Mouse (Mus musculus) limb, embryonic 15.5 days (tissue): ENCODE measurements around the gene Cryzl2. TPM values are rescaled to one million over a fixed set of nuclear protein-coding genes. Genes with fewer than 3 reads are reported as not detected.

Source experiments
- ATAC-seq: fragments of 200-750 bp; cut with Nextera tagmentation; 2 replicates; pipeline ENCODE4 v1.8.0; 2017; ENCODE audit warnings: low read depth, moderate TSS enrichment; ENCODE audit not compliant: insufficient number of reproducible peaks, low FRiP score, low TSS enrichment
- H3K27ac ChIP-seq: fragments of 300-500 bp; sonication (generic); 2 replicates; pipeline ENCODE4 v1.5.1; 2015; ENCODE audit warnings: moderate library complexity, mild to moderate bottlenecking, inconsistent platforms
- H3K27me3 ChIP-seq: fragments of 300-500 bp; sonication (generic); 2 replicates; pipeline ENCODE4 v1.6.1; 2015; ENCODE audit warnings: inconsistent platforms
- H3K36me3 ChIP-seq: fragments of 300-500 bp; sonication (generic); 2 replicates; pipeline ENCODE4 v1.6.1; 2015; ENCODE audit warnings: inconsistent platforms
- H3K4me1 ChIP-seq: fragments of 300-500 bp; sonication (generic); 2 replicates; pipeline ENCODE4 v1.6.1; 2015; ENCODE audit warnings: inconsistent platforms
- H3K4me2 ChIP-seq: fragments of 300-500 bp; sonication (generic); 2 replicates; pipeline ENCODE4 v1.6.1; 2015; ENCODE audit warnings: mild to moderate bottlenecking, inconsistent platforms
- H3K4me3 ChIP-seq: fragments of 300-500 bp; sonication (generic); 2 replicates; pipeline ENCODE4 v1.5.1; 2015; ENCODE audit warnings: mild to moderate bottlenecking, inconsistent platforms
- H3K9ac ChIP-seq: fragments of 300-500 bp; sonication (generic); 2 replicates; pipeline ENCODE4 v1.6.1; 2015; ENCODE audit warnings: inconsistent platforms
- H3K9me3 ChIP-seq: fragments of 300-500 bp; sonication (generic); 2 replicates; pipeline ENCODE4 v1.6.1; 2016; ENCODE audit warnings: inconsistent platforms
- WGBS: fragments of 180-500 bp; shearing (Covaris S2); methylation state at CpG from one replicate; pipeline ENCODE4 v1.1.7; 2015; 5-methylcytosine and 5-hydroxymethylcytosine counted together
- polyA plus RNA-seq: library from polyadenylated mRNA; unstranded; fragments of >200 nt; fragmentation: Nextera tagmentation; extraction: Ambion mirVana; gene quantifications from 2 replicates; pipeline ENCODE4 v1.2.1, GENCODE M21; 2015

Gene Cryzl2
- polyA plus RNA-seq, 1 experiment from 2014 or later: 10.9 TPM

- H3K9ac ChIP-seq: no peak overlapping the region
- H3K27me3 ChIP-seq: 0 out of 2 replicates have a peak, but pooled peaks cover 4% of the 10 kb centered on the region
- 43% methylated on average over 5 of the region's 5 CpGs for WGBS
- no peak overlapping the region for H3K27ac ChIP-seq
- H3K9me3 ChIP-seq: no peaks in the 10 kb centered on the region
- H3K36me3 ChIP-seq: no peaks in the 10 kb centered on the region
- ATAC-seq: no peak
- H3K4me1 ChIP-seq: peaks cover 9% of the 10 kb centered on the region
- no peak overlapping the region for H3K4me3 ChIP-seq
- no peak overlapping the region for H3K4me2 ChIP-seq
These were observed 5.4 kb upstream of the Cryzl2 start for GRCm38 (mm10) chr1:157452759-157453549.

- H3K4me3 ChIP-seq: no peak overlapping the region
- WGBS: 74% methylated on average over 6 of the region's 6 CpGs
- H3K36me3 ChIP-seq: no peaks in the 10 kb centered on the region
- H3K9ac ChIP-seq: no peak overlapping the region
- H3K27me3 ChIP-seq: no peaks in the 10 kb centered on the region
- no peaks in the 10 kb centered on the region for H3K9me3 ChIP-seq
- H3K4me1 ChIP-seq: peaks cover 9% of the 10 kb centered on the region
- no peak overlapping the region for H3K4me2 ChIP-seq
- ATAC-seq: no peak
- no peak overlapping the region for H3K27ac ChIP-seq
These were observed 3.5 kb upstream of the Cryzl2 start for GRCm38 (mm10) chr1:157454876-157455275.

GRCm38 (mm10) chr1:157457789-157458188, 588 bp upstream of the Cryzl2 start:
- H3K36me3 ChIP-seq: no peaks in the 10 kb centered on the region
- H3K27me3 ChIP-seq: no peaks in the 10 kb centered on the region
- no peak overlapping the region for H3K27ac ChIP-seq
- no peak for ATAC-seq
- WGBS: 83% methylated on average over 3 of the region's 3 CpGs
- H3K9me3 ChIP-seq: no peaks in the 10 kb centered on the region
- H3K9ac ChIP-seq: no peak overlapping the region
- H3K4me3 ChIP-seq: no peak overlapping the region
- peaks cover 6% of the 10 kb centered on the region for H3K4me1 ChIP-seq
- H3K4me2 ChIP-seq: no peak overlapping the region

- Histone ChIP-seq H3K36me3 (no peaks in the 10 kb centered on the region), H3K4me2 (no peak overlapping the region), H3K27me3 (no peaks in the 10 kb centered on the region), H3K9me3 (no peaks in the 10 kb centered on the region), H3K9ac (no peak overlapping the region), H3K27ac (no peak overlapping the region), H3K4me1 (peaks cover 6% of the 10 kb centered on the region), H3K4me3 (no peak overlapping the region)
- ATAC-seq: no peak
- WGBS: 83% methylated on average over 5 of the region's 5 CpGs
These were observed 1.5 kb downstream of the Cryzl2 start for GRCm38 (mm10) chr1:157459904-157460303.

GRCm38 (mm10) chr1:157461276-157461675, 2.9 kb downstream of the Cryzl2 start:
- WGBS: 89% methylated on average over 5 of the region's 5 CpGs
- no peak for ATAC-seq
- no peak overlapping the region for H3K9ac ChIP-seq
- no peaks in the 10 kb centered on the region for H3K36me3 ChIP-seq
- H3K27me3 ChIP-seq: no peaks in the 10 kb centered on the region
- no peaks in the 10 kb centered on the region for H3K9me3 ChIP-seq
- H3K27ac ChIP-seq: no peak overlapping the region
- no peak overlapping the region for H3K4me2 ChIP-seq
- H3K4me3 ChIP-seq: no peak overlapping the region
- peaks cover 6% of the 10 kb centered on the region for H3K4me1 ChIP-seq

GRCm38 (mm10) chr1:157462336-157462735, 4.0 kb downstream of the Cryzl2 start:
- WGBS: 52% methylated on average over 3 of the region's 3 CpGs
- no peak overlapping the region for H3K9ac ChIP-seq
- H3K4me2 ChIP-seq: no peak overlapping the region
- no peak overlapping the region for H3K4me3 ChIP-seq
- H3K9me3 ChIP-seq: no peaks in the 10 kb centered on the region
- no peak overlapping the region for H3K27ac ChIP-seq
- H3K4me1 ChIP-seq: peaks cover 6% of the 10 kb centered on the region
- no peak for ATAC-seq
- H3K27me3 ChIP-seq: no peaks in the 10 kb centered on the region
- no peaks in the 10 kb centered on the region for H3K36me3 ChIP-seq

GRCm38 (mm10) chr1:157465194-157465593, 6.8 kb downstream of the Cryzl2 start:
- no peak overlapping the region for H3K9ac ChIP-seq

GRCm38 (mm10) chr1:157467866-157468265, 9.5 kb downstream of the Cryzl2 start:
- Histone ChIP-seq H3K9ac (no peak overlapping the region), H3K4me1 (no peaks in the 10 kb centered on the region), H3K36me3 (no peaks in the 10 kb centered on the region; the same call in 1 of the 2 replicates), H3K9me3 (no peaks in the 10 kb centered on the region), H3K27me3 (no peaks in the 10 kb centered on the region), H3K4me3 (no peak overlapping the region), H3K27ac (no peak overlapping the region), H3K4me2 (no peak overlapping the region)
- 92% methylated on average over 8 of the region's 8 CpGs for WGBS
- no peak for ATAC-seq

More at GRCm38 (mm10) chr1:157465194-157465593, 6.8 kb downstream of the Cryzl2 start:
- Histone ChIP-seq H3K4me3 (no peak overlapping the region), H3K27me3 (no peaks in the 10 kb centered on the region), H3K4me2 (no peak overlapping the region), H3K36me3 (no peaks in the 10 kb centered on the region), H3K9me3 (no peaks in the 10 kb centered on the region), H3K4me1 (no peaks in the 10 kb centered on the region), H3K27ac (no peak overlapping the region)
- ATAC-seq: no peak
- 70% methylated on average over 3 of the region's 3 CpGs for WGBS

- no peaks in the 10 kb centered on the region for H3K4me1 ChIP-seq
- 86% methylated on average over 9 of the region's 9 CpGs for WGBS
- H3K36me3 ChIP-seq: no peaks in the 10 kb centered on the region; the same call in 1 of the 2 replicates
- no peaks in the 10 kb centered on the region for H3K27me3 ChIP-seq
- H3K9me3 ChIP-seq: no peaks in the 10 kb centered on the region
- no peak overlapping the region for H3K27ac ChIP-seq
- no peak overlapping the region for H3K4me2 ChIP-seq
- no peak overlapping the region for H3K4me3 ChIP-seq
- no peak for ATAC-seq
- no peak overlapping the region for H3K9ac ChIP-seq
These were observed 12.5 kb downstream of the Cryzl2 start for GRCm38 (mm10) chr1:157470761-157471386.

- H3K4me2 ChIP-seq: no peak overlapping the region
- no peak for ATAC-seq
- WGBS: 91% methylated on average over 7 of the region's 7 CpGs
These were observed 14.3 kb downstream of the Cryzl2 start for GRCm38 (mm10) chr1:157472716-157473115.

GRCm38 (mm10) chr1:157474865-157475264, 16.5 kb downstream of the Cryzl2 start:
- no peaks in the 10 kb centered on the region for H3K9me3 ChIP-seq
- H3K4me2 ChIP-seq: no peak overlapping the region
- no peak overlapping the region for H3K9ac ChIP-seq
- no peaks in the 10 kb centered on the region for H3K27me3 ChIP-seq
- no peak overlapping the region for H3K27ac ChIP-seq
- H3K4me1 ChIP-seq: no peaks in the 10 kb centered on the region
- 77% methylated on average over 8 of the region's 8 CpGs for WGBS
- no peaks in the 10 kb centered on the region; the same call in 1 of the 2 replicates for H3K36me3 ChIP-seq
- ATAC-seq: no peak
- no peak overlapping the region for H3K4me3 ChIP-seq

More at GRCm38 (mm10) chr1:157472716-157473115, 14.3 kb downstream of the Cryzl2 start:
- Histone ChIP-seq H3K27ac (no peak overlapping the region), H3K9ac (no peak overlapping the region), H3K27me3 (no peaks in the 10 kb centered on the region), H3K9me3 (no peaks in the 10 kb centered on the region), H3K4me1 (no peaks in the 10 kb centered on the region), H3K36me3 (no peaks in the 10 kb centered on the region; the same call in 1 of the 2 replicates), H3K4me3 (no peak overlapping the region)

- WGBS: 67% methylated on average over 2 of the region's 2 CpGs
- ATAC-seq: no peak
- Histone ChIP-seq H3K9me3 (no peaks in the 10 kb centered on the region), H3K4me2 (no peak overlapping the region), H3K9ac (no peak overlapping the region), H3K27ac (no peak overlapping the region), H3K4me1 (no peaks in the 10 kb centered on the region), H3K27me3 (no peaks in the 10 kb centered on the region), H3K36me3 (no peaks in the 10 kb centered on the region; the same call in 1 of the 2 replicates), H3K4me3 (no peak overlapping the region)
These were observed 17.9 kb downstream of the Cryzl2 start for GRCm38 (mm10) chr1:157476231-157476630.
